Mouse (Mus musculus) kidney, postnatal 36 days (tissue): Measurements from ENCODE around the gene Hist1h2br.
"Not testable (repeated sequence)": the region's sequence is repeated elsewhere in the genome, so short reads cannot be mapped to it uniquely, and the experiment has no call there.

ENCODE experiments used
- DNase-seq, 2 experiments: peaks; one replicate each; pipeline ENCODE4 v3.0.0; 2021 to 2022; ENCODE audit warnings: mixed read lengths in 2 of 2

The Hist1h2br gene

GRCm38 (mm10) chr13:21847883-21848282 lies 14.3 kb downstream of the Hist1h2br start:
- no peak for DNase-seq

GRCm38 (mm10) chr13:21850696-21851095 lies 17.2 kb downstream of the Hist1h2br start:
- not testable (repeated sequence) for DNase-seq

GRCm38 (mm10) chr13:21852215-21852945 lies 18.8 kb downstream of the Hist1h2br start:
- peak; percentile 5 to 31 for DNase-seq

- peak; percentile 59 to 76 for DNase-seq
Measured at GRCm38 (mm10) chr13:21855146-21855545, 21.6 kb downstream of the Hist1h2br start.

GRCm38 (mm10) chr13:21855698-21856162 lies 22.2 kb downstream of the Hist1h2br start:
- DNase-seq = peak; percentile 20 to 33

- no peak for DNase-seq
Measured at GRCm38 (mm10) chr13:21861608-21862007, 28.1 kb downstream of the Hist1h2br start.

GRCm38 (mm10) chr13:21865503-21865902 lies 32.0 kb downstream of the Hist1h2br start:
- not testable (repeated sequence) for DNase-seq

GRCm38 (mm10) chr13:21880735-21881134 lies 47.2 kb downstream of the Hist1h2br start:
- DNase-seq = no peak

GRCm38 (mm10) chr13:21881878-21882669 lies 48.5 kb downstream of the Hist1h2br start:
- DNase-seq = peak; percentile 1 to 37

- peak; percentile 0 to 3 for DNase-seq
Measured at GRCm38 (mm10) chr13:21882760-21883405, 49.3 kb downstream of the Hist1h2br start.

GRCm38 (mm10) chr13:21883407-21883806 lies 49.9 kb downstream of the Hist1h2br start:
- no peak for DNase-seq

- DNase-seq = no peak
Measured at GRCm38 (mm10) chr13:21884586-21884985, 51.0 kb downstream of the Hist1h2br start.
